Mouse (Mus musculus): ENCODE measurements around the gene Notum.

The Notum gene

DNA sequence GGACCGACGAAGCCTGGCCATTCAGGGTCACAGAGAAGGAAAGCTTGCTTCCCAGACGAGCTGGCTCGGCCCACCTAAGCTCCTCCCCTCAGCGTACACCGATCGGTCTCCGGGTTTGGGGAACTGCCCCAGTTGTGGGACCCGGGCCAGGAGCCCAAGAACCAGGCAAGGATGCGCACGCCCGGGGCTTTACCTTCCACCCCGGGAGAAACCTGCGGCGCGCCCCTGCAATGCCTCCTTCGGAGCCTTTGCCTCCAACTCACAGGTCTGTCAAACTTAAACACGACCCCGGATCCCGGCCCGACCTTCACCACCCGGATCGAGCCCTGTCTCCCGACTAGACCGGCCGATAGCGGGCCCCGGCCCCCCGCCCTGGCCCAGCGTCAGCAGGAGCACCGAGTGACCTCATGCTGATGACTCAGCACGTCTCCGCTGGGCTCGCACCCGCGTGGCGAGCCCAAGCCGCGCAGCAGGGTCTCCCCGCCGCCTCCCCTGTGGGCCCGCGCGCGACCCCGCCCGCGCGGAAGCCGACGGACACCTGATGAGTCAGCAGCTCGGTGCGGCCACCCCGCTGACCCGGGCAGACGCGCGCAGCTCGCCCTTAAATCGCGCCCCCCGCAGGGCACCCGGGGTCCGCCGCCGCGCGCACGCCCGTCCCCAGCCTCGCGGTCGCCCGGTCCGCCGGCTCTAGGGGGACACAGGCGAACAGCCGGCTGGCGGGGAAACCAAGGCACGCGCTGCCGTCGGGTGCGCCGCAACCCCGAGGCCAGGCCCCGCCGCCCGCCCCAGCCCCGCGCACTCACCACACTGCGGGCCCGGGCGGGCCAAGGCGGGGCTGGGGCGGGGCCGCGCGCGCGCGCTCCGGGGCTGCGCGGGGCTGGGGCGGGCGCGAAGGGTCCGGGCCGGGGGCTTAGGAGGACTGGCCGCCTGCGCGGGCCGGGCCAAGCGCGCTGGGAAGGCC is 28.1 kb downstream of the Notum start:
- peak; percentile 78 to 81 for DNase-seq

GRCm38 (mm10) chr11:120631726-120632448 is 29.1 kb downstream of the Notum start:
- no peak for DNase-seq

DNA sequence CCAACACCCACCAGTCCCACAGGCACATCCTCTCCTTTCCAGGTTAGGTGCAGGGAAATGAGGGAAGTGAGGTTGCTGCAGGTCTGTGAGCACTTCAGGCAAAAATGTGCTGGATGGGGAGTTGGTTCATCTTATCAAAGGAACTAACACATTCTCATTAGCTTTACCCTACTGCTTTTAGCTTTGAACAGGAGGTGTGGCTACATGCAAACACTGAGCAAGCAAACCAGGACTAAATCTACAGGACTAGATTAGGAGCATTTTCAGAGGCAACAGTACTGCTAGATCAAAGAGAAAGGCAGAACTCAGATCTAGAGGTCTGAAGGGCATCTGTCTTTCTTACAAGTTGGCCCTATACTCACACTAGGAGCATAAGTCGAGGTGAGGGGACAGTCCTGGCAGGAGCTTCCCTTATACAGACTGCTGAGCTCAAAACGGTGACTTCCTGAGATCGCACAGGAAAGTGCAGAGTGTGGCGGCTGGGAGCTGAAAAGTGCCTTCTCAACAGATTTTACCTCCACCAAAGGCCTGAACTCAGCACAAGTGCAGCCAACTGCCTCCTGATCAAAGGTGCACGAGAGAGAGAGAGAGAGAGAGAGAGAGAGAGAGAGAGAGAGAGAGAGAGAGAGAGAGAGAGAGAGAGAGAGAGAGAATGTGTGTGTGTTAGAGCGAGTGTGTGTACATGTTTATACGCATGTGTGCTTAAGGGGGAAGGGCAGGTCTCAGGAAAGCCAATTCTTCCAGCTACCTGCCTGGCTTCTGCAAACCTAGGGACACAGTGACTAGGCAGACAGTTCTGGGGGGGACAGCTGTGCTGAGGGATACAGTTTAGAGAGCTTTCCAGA is 29.9 kb downstream of the Notum start:
- DNase-seq: peak in 1 of 2 experiments; percentile 17

GRCm38 (mm10) chr11:120630401-120630871 is 30.5 kb downstream of the Notum start:
- DNase-seq: peak; percentile 71 to 76

DNA sequence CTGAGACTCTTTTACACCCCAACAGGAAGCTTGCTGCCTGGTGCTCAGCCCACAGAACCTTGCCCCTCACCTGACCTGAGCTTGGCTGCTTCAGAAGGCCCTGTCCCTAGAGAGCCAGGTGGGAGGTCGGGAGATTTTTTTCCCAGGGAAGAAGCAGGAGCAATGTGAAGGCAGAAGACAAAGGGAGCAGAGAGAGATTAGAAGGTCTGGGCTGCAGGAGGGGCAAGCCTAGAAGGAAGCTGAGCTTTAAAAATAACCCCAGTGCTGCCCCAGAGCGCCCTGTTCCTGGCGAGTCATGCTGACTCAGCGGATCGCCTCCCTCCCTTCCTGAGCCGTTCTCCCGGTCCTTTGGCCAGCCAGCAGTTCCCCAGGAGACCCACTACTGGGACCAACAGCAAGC is 31.1 kb downstream of the Notum start:
- DNase-seq: peak; percentile 53 to 54

DNA sequence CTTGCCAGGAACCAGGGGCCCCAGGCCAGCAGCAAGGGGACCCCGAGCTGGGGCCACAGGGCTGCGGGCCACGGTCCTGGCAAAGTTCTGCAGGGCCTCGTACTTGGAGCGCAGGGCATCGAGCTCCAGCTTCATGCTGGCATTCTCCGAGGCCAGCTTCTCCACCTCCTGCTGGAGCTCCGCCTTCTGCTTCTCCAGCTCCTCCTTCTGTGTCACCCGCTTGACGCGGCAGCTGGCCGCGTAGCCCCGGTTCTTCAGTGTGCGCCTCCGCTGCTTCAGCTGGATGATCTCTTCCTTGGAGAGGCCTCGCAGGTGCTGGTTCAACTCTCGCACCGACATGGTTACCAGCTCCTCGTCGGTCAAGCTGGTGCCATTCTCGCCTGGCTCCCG is 31.6 kb downstream of the Notum start:
- DNase-seq: peak; percentile 65 to 66

GRCm38 (mm10) chr11:120628601-120629340 is 32.2 kb downstream of the Notum start:
- DNase-seq: peak in 1 of 2 experiments; percentile 19

GRCm38 (mm10) chr11:120627468-120628300 is 33.3 kb downstream of the Notum start:
- DNase-seq: peak; percentile 48 to 58

GRCm38 (mm10) chr11:120626785-120627467 is 34.0 kb downstream of the Notum start:
- DNase-seq: no peak

DNA sequence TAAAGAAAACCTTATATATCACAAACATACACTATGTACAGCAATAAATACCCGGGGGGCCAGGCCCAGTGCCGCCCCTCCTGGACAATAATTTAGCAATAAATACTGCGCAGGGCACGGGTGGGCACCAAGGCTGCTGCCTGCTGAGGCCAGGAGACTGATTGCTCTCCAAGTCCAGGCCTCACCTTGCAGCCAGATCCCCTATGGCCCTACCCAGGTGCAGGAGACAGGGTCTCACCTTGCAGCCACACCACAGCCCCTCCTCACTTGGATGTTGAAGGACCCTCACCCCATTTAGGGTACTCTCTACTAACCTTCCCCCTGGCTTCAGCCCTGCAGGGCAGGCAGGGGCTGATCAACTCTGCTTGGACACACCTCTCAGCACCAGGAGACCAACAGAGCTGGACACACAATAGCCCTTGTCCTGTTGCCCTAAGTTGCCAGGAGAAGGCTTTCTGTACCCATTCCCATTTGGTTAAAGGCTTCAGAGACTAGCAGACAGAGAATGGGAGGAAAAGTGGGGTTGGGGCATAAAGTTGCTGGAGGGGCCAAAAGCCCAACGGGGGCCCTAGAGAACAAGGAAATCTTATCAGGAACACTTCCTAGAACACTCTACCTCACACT is 35.7 kb downstream of the Notum start, which contains the start of gene Sirt7:
Gene Sirt7, minus strand, starts transcription at position 89 of the 624 bp plus-strand sequence.
- no peak for DNase-seq

DNA sequence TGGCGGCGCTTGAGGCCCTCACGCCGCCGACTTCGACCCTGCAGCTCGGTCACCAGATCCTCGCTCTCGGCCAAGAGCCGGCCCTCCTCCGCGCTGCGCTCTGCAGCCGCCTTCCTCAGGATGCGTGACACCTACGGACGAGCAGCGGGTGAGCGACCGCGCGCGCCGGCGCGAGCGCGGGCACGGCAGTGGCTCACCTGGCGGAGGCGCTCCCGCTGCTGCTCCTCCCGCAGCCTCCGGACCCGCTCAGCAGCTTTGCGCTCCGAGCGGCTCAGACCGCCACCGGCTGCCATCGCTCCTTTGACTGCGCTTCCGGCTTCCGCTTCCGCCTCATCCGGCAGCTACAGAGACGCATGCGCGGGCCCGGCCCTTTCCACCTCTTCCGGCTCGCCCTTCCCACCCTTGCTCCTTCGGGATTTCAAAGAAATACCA is 36.3 kb downstream of the Notum start:
- peak; percentile 90 to 92 for DNase-seq

DNA sequence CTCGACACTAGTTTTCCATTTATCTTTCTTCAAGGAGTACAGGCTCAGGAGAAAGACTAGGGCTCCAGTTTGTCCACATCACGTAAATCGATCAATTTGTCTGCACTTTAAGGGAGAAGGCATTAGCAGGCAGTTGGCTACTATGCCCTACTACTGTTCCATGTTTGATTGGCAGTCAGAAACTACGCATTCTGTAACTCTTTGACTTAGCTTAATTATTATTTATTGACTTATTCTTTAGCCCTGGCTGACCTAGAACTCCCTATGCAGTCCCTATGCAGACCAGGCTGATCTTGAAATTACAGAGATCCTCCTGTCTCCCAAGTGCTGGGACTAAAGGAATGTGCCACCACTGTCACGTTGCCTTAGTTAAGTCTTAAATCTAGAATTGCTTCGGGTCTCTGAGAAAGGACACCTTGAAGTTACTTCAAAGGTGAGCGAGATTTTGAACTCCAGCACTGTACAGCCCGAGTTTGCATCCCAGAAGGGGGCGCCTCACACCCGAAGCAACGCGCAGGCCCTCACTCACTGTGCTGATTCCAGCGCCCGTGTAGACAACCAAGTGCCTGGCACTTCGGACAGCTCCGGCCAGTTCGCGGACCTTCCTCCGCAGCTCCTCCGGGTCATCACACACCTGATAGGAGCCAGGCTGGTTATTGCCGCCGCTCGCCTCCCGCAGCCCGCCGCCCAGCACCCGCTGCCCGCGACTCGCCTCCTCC is 36.9 kb downstream of the Notum start:
- DNase-seq: peak; percentile 76 to 81

- no peak for DNase-seq
These were observed 38.2 kb downstream of the Notum start for GRCm38 (mm10) chr11:120622805-120623204.

GRCm38 (mm10) chr11:120620195-120620594 is 40.8 kb downstream of the Notum start:
- no peak for DNase-seq

DNA sequence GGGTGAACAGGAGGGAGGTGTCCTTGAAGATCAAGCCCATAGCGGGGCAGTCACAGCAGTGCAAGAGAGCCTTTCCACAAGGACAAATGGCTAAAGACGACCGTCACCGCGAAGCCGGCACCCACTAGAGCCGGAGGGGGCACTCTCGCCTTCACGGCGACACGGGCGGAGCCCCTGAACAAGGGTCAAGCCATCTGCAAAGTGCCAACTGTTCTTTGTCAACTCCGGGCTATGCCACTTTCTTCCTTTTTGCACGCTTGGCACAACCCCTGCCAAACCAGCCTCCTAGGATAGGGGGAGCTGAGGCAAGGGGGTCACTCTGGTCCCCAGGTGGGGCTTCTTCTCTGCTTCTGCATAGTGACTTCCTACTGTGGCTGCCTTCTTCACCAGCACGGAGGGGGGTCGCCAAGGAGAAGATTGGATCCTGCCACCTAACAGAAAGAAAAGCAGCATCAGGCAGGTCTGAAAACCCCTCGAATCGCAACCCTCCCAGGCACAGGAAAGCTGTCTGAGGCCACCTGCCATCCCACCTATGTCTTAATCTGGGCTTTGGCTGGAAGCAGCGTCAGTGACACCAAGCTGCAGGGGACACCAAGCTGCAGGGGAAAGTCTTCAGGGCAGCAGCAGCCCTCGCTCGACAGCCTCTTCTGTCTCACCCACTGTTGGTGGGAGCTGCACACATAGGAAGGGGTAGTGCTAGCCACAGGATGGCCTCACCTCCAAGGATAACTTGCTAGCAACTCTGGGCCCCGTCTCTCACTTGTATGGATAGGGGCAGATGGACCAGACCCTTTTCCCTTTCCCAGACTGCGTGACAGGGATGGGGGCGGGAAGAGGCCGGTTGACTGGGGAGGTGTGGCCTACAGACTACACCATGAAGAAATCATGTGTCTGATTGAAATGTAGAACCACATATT is 42.1 kb downstream of the Notum start:
- DNase-seq: no peak

DNA sequence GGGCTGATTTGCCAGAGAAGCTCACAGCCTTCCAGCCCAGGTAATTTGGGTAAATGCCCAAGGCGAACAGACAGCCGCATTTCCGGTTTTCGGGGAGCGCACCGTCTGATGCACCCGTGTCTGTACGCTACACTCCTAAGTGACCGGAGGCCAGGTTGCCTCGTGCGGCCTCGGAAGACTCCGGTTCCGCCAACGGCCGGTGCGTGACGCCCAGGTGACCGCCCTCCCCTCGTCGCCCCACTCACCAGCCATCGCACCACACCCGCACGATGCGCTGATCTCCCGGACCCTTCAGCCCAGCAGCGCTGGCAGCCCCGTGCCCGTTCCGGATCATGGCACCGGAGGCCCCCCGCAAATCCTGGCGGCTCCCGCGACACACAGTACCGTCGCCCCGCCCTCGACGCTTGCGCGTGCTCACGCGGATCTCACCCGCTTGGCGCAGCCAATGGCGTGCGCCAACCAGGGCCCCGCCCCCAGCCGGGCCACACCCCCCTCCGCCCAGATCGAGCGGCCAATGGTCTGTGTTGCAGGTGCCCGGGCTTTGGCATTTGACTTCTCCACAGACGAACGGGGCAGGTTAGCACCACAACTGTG is 43.4 kb downstream of the Notum start, which contains the start of gene Pcyt2:
Gene Pcyt2, minus strand, starts transcription at position 418 of the 594 bp plus-strand sequence.
- peak; percentile 95 for DNase-seq

- no peak for DNase-seq
These were observed 44.2 kb downstream of the Notum start for GRCm38 (mm10) chr11:120616617-120617294.

Measured in lung, postnatal 4 days (tissue).